Mouse (Mus musculus) spleen, postnatal 4 days (tissue): ENCODE measurements at regions not wholly inside any gene's neighbourhood (a gene's known extent, or its start where the extent isn't known, plus 50 kb on each side); places are given as distances from the start of the nearest gene placed in this dataset.

Experiments
- DNase-seq, 2 experiments: peaks; one replicate each; pipeline ENCODE4 v3.0.0; 2022; ENCODE audit warnings: low spot score in 2 of 2

DNA sequence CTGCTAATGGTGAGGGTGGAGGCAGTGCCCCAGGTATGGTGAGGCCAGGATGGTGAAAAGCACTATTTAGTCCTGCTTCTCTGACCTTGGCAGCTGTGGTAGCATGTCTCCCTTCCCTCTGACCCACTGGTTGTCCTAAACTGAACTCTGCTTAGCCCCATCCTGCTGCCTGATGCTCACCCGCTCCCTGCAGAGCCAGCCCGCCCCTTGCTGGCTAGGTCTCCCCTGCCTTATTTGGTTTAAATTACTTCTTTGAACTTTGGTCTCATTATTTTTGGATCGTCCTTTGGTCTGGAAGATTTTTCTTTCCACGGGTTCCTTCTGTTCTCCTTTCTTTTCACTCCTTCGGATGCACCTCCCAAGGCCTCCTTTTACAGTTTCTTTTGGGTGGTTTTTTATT, 525.7 kb upstream of the Tnp1 start:
- no peak for DNase-seq

DNA sequence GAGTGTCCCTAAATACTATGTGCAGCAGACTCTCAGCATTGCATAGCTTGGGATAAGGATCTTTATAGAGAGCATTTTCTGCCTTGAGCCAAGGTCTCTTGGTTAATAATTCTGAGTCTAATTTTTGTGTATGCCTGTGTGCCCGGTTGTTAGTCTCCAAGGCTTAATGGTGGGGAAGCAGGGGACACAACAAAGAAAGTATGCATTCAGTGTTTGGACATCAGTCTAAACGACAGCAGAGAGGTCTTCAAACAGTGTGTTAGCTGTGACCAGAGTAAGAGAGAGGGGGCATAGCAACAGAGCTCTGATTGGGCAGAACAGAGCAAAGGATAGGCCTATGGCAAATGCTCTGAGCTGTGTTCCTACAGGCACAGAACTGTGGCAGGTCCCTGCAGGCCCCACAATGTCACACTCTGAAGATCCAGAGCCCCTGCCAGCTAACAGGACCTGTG, 522.7 kb upstream of the Tnp1 start:
- no peak for DNase-seq

DNA sequence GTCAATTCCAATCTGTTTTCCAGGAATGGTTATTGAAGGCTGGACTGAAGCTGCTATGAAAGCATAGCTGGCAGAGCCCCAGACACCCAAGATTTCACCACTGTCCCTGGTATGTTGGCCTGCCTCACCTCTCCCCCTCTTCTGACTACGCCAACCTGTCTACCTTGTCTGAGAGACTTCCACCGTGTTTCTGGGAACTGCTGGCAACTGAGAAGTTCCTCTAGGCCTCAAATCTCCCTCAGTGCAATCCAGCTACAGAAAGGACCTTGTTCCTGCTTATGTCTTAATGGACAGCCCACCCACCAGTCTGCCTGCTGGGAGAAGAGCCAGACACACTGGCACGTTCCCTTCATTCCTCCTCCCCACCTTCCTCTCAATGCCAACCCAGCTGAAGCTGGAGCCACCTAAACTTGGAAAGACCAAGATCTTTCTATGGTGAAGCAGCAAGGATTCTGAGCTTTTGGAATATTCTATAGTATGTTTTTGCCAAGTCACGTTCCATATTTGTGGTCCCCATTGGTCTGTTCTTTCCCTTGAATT, 520.1 kb upstream of the Tnp1 start:
- DNase-seq, result no peak

DNA sequence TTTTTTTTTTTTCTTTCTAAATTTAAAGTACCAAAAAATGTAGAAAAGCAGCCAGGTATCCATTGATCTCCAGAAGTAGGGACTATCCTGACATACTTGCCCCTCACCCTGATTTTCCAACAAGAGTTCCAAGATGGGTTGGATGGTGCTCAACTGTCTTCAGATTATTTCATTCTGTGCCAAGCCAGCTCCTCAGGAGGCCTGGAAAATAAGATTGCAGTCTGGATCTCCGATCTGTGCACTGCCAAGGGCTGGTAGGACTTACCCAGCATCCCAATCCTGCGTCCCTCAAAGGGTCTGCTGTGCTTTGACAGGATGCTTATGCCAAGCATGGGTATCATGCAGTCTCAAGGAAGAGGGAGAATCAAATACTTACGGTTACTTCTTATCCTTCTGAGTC, 517.8 kb upstream of the Tnp1 start:
- no peak for DNase-seq

- DNase-seq, result no peak
These were observed 516.6 kb upstream of the Tnp1 start for GRCm38 (mm10) chr1:73532316-73532715.

GRCm38 (mm10) chr1:73531831-73532230, 516.1 kb upstream of the Tnp1 start:
- DNase-seq, result no peak

DNA sequence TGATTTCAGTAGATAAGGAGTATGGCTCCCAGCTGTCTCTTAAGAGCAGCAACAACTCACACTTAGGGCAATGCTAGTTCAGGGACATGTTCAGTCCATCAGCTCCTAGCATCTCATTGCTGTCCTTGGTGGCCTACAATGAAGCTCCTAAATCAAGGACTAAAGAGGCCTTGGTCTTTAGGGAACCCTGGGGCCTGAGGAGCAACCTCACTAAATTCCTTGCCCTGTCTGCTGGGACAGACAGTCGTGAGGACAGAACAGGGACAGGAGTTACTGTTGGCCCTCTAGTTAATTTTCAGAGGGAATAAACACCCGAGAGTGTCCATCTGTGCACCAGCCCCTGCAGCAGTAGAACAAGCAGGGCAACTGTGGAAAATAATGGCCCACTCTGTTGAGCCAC, 514.6 kb upstream of the Tnp1 start:
- no peak for DNase-seq

- DNase-seq, result no peak
These were observed 512.9 kb upstream of the Tnp1 start for GRCm38 (mm10) chr1:73528623-73529022.

- DNase-seq, result no peak
These were observed 500.7 kb upstream of the Tnp1 start for GRCm38 (mm10) chr1:73516441-73516840.

DNA sequence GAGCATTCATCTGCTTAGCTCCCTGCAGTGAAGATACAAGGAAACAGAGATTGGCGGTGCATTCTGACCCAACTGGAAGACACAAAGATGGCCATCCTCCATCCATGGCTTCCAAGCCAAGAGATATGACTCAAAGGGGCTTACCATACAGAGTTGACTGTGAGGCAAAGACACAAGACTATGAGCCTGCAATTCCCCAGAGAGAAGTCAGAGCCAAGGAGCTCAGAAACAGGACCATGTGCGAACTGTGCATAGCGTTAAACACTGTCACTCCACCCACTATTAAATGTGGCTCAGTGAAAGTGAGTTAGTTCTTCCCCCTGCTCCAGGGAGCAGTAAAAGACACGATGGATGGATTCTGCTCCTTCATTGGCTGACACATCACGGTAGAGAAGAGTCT, 500.1 kb upstream of the Tnp1 start:
- no peak for DNase-seq

DNA sequence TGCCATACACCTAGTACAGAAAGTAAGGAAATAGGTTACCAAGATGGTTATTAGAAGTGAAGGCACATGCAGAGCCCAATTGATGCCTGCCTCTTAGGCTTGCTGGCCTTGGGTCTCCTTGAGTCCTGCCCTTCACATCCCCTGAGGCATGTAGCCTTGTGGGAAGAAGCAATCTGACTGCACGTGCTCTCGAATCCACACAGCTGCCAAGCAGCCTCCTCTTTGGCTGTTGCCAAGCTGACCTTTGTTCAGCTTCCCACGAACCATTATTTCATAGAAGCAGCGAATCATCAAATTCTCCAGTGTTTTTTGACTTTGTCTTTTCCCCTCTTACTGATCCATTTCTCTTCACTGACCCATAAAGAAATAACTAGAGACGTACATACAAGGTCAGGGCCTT, 498.1 kb upstream of the Tnp1 start:
- no peak for DNase-seq

DNA sequence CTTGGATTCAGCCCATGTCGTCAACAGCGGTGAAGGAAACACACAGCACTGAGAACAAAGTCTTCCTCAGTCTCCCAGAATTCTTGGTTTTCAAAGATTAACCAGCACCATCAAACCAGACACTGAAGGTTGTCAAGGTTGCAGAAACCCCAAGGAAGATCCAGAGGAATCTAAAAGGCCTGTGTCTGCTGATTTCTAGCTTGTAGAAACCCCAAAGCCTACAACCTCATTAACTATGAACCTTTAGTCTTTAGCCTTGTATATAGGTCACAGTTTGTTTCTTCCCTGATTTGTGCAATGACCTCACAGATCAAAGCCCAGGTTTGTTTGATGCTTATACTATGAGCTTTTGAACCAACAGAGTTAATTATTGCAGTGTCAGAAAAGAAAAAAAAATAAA, 497.1 kb upstream of the Tnp1 start:
- no peak for DNase-seq

DNA sequence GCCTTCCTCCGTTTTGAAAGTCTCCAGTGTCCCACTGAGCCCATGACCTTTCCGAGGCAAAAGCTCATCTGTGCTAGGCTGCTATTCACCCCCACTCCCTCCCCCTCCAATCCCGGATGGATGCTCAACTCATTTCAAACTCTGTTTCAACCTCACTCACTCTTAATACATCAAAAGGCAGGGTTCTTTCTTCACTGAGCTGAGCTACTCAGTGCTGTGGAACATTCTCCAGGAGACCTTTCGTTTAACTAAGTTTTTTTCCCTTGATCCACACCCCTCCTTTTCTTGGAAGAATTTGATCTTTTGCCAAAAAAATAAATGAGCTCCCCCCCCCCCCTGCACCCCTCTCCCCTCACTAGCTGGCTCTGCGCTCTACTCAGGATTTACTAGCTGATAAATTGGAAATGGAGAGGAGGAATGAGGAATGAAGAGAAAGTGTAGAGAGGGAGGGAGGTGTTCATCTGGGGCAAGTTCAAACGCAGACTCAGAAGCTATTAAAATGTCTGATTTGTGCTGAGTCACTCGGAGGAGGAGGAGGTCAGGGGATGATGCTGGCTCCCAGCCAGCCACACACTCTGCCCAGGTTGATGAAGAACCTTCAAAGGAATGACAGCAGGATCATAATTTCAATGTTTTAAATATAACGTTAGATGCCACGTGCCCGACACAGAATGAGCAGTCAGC, 491.5 kb upstream of the Tnp1 start:
- no peak for DNase-seq

DNA sequence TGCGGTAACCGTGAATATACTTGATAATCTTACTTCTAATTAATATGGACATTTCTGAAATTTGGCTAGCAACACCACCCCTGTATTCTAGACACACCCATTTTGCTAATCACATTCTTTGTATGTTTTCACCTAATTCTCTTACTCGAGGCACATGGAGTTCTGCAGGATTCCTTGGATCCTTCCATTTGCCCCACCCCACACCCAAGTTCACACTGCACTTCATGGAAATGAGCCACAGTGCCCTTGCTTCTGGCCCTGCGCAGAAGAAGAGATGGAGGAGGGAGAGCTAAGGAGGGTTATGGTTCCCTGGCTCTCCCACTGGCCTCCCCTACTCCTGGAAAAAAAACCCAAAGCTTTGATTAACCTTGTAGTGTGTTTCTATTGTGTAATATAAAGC, 487.9 kb upstream of the Tnp1 start:
- no peak for DNase-seq

DNA sequence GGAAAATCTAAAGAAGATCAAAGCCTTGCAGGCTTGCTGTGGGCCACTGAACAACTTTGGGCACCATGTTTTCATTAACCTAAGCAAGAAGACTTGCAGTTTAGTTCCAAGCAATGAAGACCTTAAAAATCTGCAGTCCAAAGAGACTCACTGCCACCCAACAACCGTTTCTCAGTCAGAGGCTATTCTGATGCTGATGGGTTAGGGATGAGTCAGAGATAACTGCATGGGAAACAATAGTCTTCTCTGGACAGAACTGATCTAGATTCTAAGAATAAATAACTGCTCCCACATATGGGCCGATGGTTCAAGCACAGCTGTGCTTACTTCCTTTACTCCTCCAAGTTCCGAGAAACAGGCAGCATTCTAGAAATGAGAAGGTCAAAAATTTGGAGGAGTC, 485.0 kb upstream of the Tnp1 start:
- no peak for DNase-seq

- no peak for DNase-seq
These were observed 480.5 kb upstream of the Tnp1 start for GRCm38 (mm10) chr1:73495971-73496749.

DNA sequence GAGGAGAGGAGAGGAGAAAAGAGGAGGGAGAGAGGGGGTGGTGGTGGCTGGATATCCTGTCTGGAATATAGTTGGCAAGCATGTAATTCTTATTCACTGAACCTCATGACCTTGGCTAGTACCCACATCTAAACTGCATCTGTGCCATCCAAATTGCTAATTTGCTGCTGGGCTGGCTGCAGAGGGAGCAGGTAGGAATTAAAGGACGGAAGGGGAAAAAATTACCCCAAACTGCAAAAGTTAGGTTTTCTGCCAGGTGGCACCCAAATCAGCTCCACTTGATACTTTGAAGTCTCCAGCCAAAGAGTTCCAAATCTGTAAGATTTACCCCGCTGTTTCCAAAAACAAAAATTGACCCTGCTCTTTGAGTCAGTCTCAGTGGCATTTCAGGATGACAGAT, 466.2 kb upstream of the Tnp1 start:
- no peak for DNase-seq

GRCm38 (mm10) chr1:73479349-73479920, 463.7 kb upstream of the Tnp1 start:
- no peak for DNase-seq

DNA sequence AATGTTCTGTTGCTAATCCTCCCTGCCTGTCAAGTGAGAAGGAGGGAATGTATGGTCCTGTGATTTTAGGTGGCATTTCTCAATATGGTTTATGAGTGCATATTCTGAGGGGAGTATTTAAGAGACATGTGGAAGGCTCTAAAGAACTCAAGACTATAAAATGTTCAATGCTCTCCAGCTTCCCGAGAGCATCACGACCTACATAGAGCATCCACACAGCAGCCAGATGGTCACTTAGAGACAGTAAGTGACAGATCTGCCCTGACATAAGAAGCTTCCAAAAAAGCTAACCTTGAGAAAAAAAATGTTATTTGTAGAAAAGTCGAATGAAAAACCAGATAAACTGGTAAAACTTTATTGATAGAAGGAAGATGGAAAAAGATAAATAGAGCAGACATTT, 444.9 kb upstream of the Tnp1 start:
- no peak for DNase-seq

GRCm38 (mm10) chr1:73459754-73460534, 444.2 kb upstream of the Tnp1 start:
- DNase-seq, result no peak

DNA sequence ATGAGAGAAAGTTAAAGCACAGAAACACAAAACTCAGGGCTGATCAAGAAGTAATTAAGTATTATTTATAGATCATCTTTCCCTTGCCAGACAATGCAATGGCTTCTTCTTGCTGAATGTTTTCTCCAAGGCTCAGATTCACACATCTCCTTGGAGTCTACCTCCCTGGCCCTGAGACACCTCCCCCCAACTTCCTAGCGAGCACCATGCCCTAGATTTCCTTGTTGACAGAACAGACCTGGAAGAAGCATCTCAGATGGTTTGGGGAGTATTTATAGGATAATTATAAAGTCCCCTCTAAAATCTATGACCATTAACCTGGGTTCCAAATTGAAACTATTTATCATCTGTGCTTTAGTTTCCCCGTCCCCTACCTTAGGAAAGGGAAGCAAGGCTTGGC, 441.6 kb upstream of the Tnp1 start:
- DNase-seq, result peak in 1 of 2 experiments; percentile 31
